Mouse (Mus musculus) mesoderm, embryonic 11.5 days (tissue): Measurements from ENCODE around the gene Abi3bp.

ENCODE experiments used
- DNase-seq: peaks from one replicate; pipeline ENCODE4 v3.0.0-alpha.2; 2012; ENCODE audit warnings: low read depth, low spot score

The Abi3bp gene

DNA sequence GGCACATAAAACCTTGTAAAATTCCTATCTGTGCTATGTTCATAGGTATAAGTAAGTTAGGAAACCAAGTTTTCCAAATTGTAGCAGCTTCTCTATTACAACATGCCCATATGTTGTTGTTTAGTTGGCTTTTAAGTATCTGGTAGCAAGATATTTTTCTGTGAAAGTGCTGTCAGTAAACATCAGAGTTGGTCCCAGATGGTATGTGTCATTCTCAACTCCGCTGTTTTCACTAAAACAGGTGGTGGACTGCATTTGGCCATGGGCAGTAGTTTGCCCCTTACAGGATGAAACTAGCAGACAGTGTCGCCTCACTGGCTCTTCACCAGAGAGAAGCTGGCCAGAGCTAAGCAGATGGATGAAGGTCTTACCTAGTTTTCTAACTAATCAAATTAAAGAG is 26.3 kb downstream of the Abi3bp start:
- no peak for DNase-seq

DNA sequence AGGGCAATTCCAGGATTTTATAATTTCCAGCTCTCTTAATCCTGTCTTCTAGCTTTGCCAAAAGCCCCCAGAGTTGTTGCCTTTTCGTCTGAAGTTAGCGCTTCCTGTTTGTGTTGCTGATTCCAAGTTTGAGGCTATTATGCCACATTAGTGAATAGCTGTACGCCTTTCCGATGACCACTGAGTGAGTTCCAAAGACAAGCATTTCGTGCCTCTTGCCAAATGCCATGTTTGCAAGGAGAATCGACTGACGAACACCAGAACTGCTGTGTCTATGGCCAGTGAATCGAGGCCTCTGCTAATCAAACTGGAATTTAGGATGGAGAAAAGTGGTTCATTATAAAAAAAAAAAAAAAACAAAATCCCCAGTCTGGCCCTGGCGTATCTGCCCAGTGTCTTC is 40.3 kb downstream of the Abi3bp start:
- no peak for DNase-seq

DNA sequence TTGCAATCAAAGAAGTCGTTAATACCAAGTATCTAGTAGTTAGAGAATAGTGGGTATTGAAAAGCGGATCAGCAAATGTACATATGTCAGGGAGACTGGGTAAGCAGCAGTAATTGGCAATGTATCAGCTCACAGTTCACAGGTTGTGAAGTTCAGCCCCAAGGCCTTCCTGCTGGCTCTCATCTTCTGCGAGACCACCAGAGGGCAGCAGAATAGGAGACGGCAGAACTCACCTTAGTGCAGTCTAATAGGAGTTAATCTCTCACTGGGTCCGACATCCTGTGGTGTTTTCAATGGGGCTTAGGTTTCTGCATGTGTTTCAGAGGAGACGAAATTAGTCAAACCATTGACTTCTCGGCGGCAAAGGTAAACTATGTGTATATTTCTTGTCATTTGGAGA is 46.7 kb downstream of the Abi3bp start:
- DNase-seq: peak; percentile 27

DNA sequence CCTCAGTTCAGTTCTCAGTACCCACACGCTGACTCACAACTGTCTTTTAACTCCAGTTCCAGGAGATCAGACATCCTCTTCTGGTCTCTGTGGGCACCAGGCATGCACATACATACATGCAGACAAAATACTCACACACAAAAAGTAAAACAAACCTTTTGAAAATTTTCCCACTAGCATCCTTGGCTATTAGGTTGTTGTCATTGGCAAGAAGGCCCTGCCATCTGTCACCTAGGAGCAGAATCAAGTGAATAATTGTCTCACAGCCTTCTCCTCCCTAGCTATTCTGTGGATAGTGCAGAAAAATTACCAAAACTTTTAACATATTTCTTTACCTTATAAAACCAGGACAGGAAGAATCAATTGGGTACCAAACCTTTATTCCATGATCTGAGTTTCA is 48.8 kb downstream of the Abi3bp start:
- no peak for DNase-seq

- DNase-seq: no peak
These were observed 50.5 kb downstream of the Abi3bp start for GRCm38 (mm10) chr16:56528079-56528688.

DNA sequence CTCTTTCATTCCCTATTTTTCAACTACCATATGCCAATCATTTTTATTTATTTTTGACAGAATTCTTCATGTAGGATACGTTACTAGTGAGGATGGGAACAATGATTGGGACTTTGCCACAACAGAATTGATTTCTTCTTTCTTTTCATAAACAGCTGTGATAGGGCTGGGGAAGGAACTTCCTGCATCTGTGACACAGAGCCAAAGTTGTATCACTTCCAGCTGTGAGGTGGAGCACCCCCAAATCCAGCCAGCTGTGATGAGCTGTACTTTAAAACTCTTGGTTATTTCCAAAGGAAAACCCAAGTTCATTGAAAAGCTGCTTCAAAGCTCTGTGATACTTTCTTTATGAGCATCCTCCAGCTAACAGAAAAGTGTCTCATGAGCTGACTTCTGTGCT is 101.9 kb downstream of the Abi3bp start:
- no peak for DNase-seq

DNA sequence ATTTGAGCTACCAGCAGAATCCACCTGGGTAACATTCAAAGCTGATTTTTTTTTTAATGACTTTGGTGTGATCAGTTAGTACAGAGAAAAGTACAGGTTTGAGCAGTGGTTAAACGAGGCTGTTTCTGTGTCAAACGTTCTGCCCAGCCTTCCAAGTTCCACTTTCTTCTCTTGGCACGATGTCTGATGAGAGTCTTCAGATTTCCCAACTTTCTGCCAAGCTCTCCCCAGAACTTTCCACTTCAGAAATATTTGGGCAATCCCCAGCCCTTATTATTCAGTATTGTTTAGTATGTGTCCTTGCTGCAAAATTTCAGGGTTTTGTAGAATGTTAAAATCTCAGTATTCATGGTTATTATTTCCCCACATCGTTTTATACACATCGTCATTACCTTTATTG is 115.9 kb downstream of the Abi3bp start:
- no peak for DNase-seq

DNA sequence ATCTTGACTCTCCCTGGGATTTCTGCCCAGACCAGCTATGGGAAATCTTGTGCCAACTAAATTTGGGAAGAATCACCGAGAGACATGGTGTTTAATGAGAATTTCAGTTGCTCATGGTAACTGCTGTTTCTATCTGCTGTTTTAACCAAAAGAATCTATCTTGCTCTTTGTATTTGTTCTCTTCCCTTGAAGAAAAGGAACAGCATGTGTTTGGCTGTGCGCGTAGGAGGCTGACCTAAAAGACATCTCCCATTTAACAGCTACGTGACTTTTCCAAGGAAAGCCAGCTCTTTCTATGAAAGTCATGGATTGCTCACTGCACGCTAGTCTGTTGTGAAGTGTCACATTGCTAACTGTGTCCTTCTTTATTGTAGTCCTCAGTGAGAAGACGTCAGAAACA is 117.2 kb downstream of the Abi3bp start:
- no peak for DNase-seq

GRCm38 (mm10) chr16:56598427-56598826 is 120.7 kb downstream of the Abi3bp start:
- no peak for DNase-seq

DNA sequence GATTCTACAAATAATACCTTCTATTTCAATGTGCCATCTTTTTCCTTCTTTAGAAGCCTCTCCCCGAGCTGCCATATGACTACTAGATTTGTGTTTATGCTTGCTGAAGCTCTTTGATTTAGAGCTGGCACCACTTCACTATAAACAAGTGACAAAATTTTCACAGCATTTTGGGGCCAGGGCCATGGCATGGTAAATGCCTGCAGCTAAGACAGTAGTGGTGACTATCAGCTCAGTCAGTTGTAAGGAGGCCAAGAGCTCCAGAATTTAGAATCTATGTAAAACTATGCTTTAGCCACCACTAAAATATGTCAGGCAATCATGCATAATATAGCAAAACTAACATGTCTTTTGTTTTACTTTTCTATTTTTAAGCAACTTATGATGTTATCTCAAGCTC is 124.7 kb downstream of the Abi3bp start:
- DNase-seq: no peak

GRCm38 (mm10) chr16:56610572-56610971 is 132.9 kb downstream of the Abi3bp start:
- no peak for DNase-seq

- no peak for DNase-seq
These were observed 133.6 kb downstream of the Abi3bp start for GRCm38 (mm10) chr16:56611096-56611867.

GRCm38 (mm10) chr16:56638544-56638943 is 160.9 kb downstream of the Abi3bp start:
- DNase-seq: no peak

DNA sequence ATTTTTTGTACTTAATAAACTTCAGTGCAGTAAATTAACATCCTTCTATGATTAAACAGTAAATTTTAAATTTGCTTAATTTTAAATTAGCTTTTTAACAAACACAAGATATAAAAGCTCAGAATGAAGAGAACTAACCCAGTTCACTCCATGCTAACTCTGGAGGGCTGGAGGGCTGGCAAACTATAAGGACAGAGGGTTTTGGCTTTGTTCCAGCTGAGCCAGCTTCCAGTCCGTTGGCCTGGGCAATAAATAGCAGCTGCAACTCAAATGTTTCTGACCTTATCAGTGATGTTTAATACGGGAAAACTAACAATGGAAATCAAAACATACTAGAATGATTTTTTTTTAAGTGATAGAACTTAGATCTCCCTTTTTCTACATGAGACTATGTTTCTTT is 167.6 kb downstream of the Abi3bp start:
- no peak for DNase-seq

GRCm38 (mm10) chr16:56646382-56647172 is 168.9 kb downstream of the Abi3bp start:
- no peak for DNase-seq

- DNase-seq: no peak
These were observed 177.7 kb downstream of the Abi3bp start for GRCm38 (mm10) chr16:56655193-56655910.

DNA sequence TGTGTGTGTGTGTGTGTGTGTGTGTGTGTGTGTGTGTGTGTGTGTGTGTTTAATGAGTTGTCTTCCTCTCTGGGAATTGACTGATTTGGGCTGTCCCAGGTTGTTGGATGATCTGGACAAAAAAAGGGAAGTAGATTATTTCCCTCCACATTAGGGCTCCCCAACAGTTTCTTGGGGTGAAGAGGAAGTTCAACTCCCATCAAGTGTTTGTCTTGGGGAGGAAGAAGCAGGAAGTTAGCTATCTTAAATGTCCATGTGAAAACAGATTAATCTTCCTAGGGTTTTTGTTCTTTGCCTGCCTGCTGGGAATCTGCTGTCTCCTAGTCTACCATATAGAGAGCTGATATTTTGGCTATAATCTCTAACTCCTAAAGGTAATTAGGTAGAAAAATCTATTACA is 181.2 kb downstream of the Abi3bp start:
- no peak for DNase-seq

- no peak for DNase-seq
These were observed 191.8 kb downstream of the Abi3bp start for GRCm38 (mm10) chr16:56669520-56669919.

DNA sequence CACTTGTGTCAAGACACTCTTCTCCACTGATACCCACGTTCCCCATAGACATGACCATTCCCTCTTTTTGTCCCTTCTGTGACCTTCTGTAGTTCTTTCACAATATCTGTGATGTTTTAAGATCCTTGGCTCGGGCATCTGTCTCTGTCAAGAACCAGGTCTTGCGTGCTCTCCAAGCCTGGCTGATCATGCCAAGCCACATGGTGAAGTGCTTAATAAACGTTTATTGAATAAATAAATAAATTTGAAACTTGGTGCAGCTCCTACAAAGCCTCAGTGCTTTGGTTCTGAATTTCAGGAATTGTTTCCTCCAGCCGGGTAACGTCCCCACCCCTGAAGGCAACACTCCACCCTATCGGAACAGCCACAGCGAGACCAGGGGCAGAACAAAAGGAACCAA is 193.3 kb downstream of the Abi3bp start:
- no peak for DNase-seq

DNA sequence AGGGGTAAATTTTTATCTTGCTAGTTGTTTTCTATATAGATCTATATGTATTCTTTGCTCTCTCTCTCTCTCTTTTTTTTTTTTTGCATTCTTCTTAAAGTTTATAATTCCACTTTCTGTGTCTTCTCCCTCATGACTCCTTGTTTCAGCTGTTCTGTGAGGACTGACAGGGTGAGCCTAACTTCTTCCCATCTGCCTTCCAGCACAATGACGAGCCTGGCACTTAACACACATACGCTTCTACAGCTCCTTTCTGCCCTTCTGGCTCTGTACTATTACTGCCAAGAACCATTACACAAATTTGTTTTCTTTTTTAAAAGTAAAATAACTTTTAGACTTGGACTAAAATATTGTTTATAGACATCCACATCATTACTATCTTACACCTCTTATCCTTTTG is 195.7 kb downstream of the Abi3bp start:
- no peak for DNase-seq

- no peak for DNase-seq
These were observed 199.5 kb downstream of the Abi3bp start for GRCm38 (mm10) chr16:56677146-56677545.

- DNase-seq: no peak
These were observed 203.4 kb downstream of the Abi3bp start for GRCm38 (mm10) chr16:56681010-56681645.
